Mouse (Mus musculus) adrenal gland (tissue): Measurements from ENCODE around the gene Smarcd2.
"Not testable (repeated sequence)": the region's sequence is repeated elsewhere in the genome, so short reads cannot be mapped to it uniquely, and the experiment has no call there.

Source experiments
- intact Hi-C: fragments of 180-260 bp; cut with DNase I; formaldehyde crosslinking; loops from one replicate; pipeline ENCODE4 v1.15.1; 2025

Gene Smarcd2

GRCm38 (mm10) chr11:106254767-106255166 is 18.0 kb downstream of the Smarcd2 start:
- intact Hi-C loops: loop anchor here (2.0 kb wide), 1 partner anchor 38 kb away; the partner anchor contains the start of genes Ccdc47 and Ddx42

GRCm38 (mm10) chr11:106249326-106249725 is 23.4 kb downstream of the Smarcd2 start:
- intact Hi-C loops: no loop called here

- intact Hi-C loops: no loop called here
Observed at GRCm38 (mm10) chr11:106246834-106247233, 25.9 kb downstream of the Smarcd2 start.

GRCm38 (mm10) chr11:106233978-106234377 is 38.8 kb downstream of the Smarcd2 start:
- intact Hi-C loops: not testable (repeated sequence)

GRCm38 (mm10) chr11:106220603-106221002 is 52.2 kb downstream of the Smarcd2 start:
- intact Hi-C loops: no loop called here

- intact Hi-C loops: loop anchor here (2.0 kb wide), 1 partner anchor 38 kb away; no protein-coding TSS in a partner anchor
Observed at GRCm38 (mm10) chr11:106216730-106217490, 55.9 kb downstream of the Smarcd2 start, which contains the start of gene Ddx42. Gene Ddx42, plus strand, starts transcription at chr11:106216926.

- intact Hi-C loops: loop anchor here (2.0 kb wide), 1 partner anchor 39 kb away; no protein-coding TSS in a partner anchor
Observed at GRCm38 (mm10) chr11:106215927-106216729, 56.6 kb downstream of the Smarcd2 start, which contains the start of gene Ccdc47. Gene Ccdc47, minus strand, starts transcription at chr11:106216344.

- intact Hi-C loops: no loop called here
Observed at GRCm38 (mm10) chr11:106215450-106215859, 57.3 kb downstream of the Smarcd2 start.

GRCm38 (mm10) chr11:106214856-106215255 is 57.9 kb downstream of the Smarcd2 start:
- intact Hi-C loops: no loop called here
